Mouse (Mus musculus): ENCODE results near the gene 1110008P14Rik.

The 1110008P14Rik gene

DNA sequence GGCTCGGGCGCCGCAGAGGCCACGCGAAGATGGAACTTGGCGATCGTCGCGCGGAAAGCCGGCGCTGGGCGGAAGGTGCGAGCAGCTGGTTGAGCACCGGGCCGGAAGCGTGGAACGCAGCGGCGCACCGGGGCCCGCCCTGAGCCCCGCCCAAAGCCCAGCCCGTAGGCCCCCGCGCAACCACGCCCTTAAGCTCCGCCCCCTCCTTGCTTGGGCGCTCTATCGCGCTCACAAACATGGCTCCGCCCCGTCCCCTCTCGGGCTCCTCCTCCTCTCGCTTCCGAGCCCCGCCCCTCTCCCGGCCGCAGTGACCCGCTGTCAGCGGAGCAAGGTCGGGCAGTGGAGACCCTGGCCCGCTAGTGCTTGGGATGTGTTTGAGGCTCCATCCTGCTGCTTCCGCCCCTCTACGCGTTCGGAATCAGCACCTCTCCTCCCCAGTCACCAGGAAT lies at the start of gene 1110008P14Rik:
Gene 1110008P14Rik, minus strand, starts transcription at position 164 of the 449 bp plus-strand sequence.
- DNase-seq (ENCODE audit: low read depth, low spot score) = peak; percentile 98

DNA sequence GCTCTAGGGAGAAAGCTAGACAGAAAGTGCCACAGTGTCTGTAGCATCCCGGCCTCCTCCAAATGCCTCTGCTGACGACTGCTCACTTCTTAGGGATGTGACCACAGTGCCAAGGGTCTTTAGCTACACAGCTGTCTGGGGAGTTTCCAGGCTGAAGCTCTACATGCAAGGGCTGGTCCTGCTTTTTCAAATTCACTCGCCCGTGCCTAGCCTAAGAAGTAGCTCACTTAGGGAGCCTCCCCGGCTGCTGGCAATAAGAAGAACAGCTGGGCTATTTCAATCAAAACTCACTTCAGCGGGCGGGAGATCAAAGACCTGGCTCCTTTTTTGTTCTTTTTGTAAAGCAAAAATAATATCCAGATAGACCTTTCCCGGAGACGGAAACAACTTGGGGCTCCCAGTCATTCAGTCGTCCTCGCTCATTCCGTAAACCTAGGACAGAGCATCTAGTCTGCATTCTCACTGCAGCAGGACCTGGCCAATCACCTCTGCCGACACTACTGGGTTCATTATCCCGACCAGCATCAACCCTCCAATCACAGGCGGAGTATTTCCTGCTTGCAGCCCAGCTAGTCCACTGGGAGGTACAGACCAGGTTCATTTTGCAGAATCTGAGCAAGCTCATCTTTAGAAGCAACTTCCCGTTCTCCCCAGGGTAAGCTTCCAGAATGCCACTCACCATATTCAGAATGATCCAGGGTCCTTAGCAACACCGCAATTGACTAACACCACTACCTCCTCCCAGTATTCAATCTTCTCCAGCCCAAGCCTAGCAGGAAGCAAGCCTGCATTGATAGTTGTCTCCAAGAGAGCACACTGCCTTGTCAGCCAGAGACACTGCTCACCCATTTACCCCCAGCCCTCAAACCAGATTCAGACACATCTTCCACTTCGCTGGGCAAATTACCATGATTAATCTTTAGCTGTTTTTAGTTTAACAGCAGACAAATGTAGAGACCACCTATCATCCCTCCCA lies 49.3 kb upstream of the 1110008P14Rik start:
- DNase-seq (ENCODE audit: low read depth, low spot score) = no peak

DNA sequence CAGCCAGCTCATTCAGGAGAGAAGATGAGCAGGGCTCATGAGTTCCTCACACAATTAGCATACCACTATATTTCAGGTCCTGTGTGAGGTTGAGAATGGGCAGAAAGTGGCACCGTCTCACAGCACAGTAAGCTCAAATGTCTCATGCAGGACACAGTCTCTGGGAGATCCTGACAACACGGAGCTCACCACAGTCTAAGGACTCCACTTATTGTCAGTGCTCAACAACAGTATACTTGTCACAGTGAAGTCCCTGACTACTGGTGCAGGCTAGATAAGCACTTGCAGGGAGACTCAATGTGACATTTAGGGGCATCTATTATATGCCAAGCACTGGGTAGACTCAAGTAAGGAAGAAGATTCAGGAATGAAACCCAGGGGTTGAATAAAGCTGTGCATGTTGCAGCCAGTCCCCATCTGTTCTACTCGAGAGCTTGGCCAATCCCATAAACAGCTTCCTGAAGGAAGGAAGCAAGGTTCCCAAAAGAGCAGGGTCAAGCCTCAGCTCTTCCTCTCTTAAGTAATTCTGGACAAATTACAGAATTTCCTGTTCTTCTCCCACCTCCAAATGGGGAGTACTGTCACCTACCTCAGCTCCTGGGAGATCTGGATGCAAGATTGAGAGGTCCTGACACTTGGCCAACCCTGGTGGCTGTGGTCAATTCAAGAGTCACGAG lies 47.6 kb upstream of the 1110008P14Rik start:
- no peak for DNase-seq (ENCODE audit: low read depth, low spot score)

DNA sequence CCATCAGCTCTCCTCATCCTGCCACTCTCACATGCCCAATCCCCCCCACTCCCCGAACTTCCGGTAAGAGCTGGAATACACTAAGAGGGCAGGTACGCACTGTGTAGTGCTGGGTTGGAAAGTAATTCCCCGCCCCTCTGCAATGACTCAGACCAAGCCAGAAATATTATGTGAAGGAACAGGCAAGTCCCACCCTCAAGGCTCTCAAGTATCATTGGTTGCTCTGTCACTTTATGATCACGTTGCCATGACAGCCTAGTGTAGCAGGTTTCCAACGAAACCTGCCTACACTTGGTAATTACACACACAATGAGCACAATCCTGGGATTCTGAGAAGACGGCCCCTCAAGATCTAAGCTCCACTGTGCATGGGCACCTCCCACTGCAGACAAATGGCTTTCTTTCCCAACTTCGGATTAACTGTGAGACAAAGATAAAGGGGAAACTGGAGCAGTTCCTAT lies 46.6 kb upstream of the 1110008P14Rik start:
- peak; percentile 49 for DNase-seq (ENCODE audit: low read depth, low spot score)

DNA sequence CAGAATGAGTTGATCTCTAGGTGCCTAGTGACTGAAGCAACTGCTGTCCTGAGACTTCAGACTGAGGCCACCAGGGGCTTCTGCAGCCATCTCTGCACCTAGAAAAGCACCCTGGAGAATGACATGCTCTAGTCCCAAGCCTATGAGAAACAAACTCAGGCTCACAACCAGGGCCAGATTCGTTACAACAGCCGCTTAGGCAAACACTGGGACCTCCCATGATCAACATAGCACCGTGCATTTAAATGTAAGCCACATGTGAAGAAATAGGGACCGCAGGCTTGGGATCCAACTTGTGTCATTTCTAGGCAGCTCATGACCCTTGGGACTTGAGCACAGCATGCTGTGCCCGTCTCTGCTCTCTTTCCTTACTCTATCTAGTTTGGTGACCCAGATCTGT lies 46.0 kb upstream of the 1110008P14Rik start:
- DNase-seq (ENCODE audit: low read depth, low spot score) = no peak

DNA sequence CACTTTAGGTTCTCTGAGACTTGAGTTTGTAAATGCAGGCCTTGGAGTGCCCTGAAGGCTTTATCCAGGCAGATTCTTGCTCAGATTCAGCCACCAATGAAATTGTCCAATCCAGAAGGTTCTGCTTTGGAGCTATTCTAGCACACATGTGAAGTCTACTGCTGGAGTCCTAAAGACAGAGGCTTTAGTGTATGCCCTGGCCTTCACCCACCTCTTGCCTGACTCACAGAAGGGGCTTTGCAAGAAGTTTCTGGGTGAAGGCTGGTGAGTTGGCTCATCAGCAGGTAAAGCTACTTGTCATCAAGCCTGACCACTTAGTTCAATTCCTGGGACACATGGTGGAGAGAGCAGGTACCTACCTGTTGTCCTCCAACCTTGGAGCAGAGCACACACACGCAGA lies 44.4 kb upstream of the 1110008P14Rik start:
- DNase-seq (ENCODE audit: low read depth, low spot score) = no peak

DNA sequence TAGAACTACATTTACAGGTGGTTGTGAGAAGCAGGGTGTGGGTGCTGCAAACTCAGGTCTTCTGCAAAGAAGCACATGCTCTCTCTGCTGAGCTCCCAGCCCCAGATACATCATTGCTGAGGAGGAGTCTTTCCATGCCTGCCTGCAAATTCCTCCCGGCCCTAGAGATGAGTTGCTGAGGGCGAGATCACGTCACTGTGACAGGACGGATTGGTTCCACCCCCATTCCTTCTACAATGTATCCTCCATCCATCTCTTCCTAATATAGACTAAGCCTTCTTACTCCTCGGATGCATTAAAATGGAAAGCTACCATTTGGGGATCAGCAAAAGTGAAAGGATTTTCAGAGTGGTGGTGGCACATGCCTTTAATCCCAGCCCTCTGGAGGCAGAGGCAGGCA lies 43.8 kb upstream of the 1110008P14Rik start:
- DNase-seq (ENCODE audit: low read depth, low spot score) = no peak

DNA sequence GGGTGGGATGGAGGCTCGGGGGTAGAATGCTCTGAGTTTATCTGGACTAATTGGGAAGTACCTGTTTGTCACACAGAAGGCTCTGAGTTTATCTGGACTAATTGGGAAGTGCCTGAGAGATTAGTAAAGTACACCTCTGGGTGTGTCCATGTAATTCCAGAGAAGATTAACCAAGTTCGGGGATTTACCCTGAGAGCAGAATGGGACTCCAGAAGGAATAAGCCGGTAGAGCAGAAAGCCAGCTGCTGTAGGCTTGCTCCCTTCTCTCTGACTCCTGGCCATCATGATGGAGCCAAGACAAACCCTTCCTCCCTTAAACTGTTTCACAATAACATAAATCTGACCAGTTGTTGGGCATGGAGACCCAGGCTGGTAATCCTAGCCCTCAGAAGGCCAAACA lies 43.1 kb upstream of the 1110008P14Rik start:
- DNase-seq (ENCODE audit: low read depth, low spot score) = no peak

DNA sequence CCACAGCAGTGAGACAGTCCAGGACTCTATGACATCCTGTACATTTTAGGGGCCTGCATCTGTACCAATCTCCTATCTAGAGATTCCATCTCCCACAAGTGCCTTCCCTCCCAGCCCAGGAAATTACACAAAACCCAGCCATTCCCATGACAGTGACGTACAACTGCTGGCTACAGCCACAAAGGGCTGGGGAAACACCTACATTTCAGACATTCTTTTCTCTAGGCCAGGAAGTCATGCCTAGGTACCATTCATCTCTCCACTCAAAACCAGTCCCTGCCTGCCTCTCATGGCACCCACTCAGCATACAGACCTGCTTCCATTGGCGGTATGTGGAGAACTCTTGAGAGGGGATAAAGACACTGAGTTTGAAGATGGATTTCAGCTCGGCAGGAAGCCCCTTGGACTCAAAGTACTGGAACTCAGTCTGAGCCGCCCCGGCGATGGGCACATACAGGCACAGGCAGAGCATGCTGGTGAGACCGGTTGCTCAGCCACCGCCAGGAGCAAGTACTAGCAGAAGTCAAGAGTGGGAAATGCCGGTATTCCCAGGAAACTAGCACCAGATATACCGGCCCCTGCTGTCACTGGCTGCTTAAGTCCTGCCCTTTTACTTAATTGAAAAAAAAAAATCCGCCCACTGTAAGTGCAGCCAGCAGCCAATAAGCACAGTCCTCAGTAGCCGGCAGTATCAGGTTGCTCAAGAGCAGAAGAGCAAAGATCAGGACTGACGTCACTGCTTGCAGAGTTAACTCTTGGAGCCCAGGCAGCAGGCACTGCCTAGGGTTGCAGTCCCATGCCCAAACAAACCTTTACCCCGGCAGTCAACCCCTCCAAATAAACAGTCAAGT lies 42.0 kb upstream of the 1110008P14Rik start:
- peak; percentile 77 for DNase-seq (ENCODE audit: low read depth, low spot score)

DNA sequence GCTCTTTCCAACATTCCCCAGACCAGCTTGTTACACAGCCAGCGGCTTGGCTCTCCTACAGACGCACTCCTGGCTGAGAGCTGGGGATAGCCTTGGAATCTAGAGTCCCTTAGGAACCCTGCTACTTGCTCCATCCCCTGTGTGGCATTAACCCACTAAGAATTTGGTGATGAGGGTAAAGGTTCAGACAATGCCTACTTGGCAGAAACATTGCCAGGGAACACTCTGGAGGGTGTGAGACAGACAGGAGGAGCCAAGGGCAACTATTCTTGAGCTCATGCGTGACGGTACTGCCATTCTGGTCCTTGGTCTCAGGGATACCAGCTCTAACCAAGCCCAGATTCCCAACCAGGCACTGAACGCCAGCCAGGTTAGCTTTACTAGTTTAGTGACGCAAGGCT lies 40.1 kb upstream of the 1110008P14Rik start:
- DNase-seq (ENCODE audit: low read depth, low spot score) = no peak

DNA sequence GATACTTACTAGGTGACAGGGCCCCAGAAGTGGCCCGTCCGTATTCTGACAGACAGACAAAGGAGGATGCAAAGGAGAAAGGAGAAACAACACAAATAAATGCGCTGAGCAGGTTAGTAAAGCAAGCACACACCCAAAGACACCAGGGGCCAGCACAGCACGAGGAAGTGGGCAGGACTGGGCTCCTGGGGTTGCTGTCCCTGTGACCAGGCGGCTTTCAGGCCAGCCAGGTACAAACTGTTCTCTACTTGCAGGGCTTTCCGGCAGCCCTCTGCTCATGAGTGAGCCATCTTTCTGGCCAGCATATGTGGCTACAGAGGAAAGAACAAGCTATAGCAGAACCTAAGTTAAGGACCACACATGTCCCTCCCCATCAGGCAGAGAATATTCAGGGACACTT lies 38.9 kb upstream of the 1110008P14Rik start:
- DNase-seq (ENCODE audit: low read depth, low spot score) = no peak

DNA sequence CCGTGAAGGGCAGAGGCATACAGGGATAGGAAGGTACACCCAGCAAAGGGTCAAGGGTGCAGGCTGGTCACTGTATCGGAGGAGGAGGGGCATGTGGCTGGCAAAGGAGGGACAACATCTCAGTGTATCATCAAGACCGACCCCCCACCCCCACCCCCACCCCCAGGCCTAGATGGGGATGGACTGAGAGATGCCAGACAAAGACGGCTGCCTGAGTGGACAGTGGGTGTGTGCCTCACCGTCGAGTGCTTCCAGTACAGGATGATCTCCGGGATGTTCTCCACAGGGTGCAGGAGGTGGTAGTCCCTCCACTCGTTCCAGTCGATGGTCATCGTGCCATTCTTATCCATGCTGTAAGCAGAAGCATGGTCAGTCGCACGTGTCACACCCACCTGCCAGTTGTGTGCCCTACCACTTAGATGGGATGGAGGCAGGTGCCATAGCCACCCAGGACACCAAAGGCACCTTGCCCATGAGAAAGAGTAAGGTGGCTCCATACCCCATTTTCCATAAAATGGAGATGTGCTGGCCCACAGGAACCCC lies 38.4 kb upstream of the 1110008P14Rik start:
- no peak for DNase-seq (ENCODE audit: low read depth, low spot score)

DNA sequence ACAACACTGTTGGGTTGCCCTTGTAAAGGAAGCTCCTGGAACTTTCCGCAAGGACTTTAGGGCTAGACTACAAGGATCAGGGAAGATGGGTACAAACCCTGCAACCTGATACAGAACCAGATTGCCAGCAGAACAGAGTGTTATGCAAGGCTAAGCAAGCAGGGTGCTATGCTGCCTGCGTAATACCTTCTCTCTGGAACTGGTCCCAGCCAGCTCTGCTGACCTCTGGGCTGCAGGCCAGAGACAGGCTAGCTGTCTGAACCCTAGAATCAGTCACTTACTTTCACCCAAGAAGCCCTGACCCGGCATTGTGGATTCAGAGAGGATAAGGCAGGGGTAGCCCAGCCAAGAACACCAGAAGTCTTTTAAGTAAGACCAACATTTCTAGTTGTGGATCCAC lies 37.6 kb upstream of the 1110008P14Rik start:
- no peak for DNase-seq (ENCODE audit: low read depth, low spot score)

DNA sequence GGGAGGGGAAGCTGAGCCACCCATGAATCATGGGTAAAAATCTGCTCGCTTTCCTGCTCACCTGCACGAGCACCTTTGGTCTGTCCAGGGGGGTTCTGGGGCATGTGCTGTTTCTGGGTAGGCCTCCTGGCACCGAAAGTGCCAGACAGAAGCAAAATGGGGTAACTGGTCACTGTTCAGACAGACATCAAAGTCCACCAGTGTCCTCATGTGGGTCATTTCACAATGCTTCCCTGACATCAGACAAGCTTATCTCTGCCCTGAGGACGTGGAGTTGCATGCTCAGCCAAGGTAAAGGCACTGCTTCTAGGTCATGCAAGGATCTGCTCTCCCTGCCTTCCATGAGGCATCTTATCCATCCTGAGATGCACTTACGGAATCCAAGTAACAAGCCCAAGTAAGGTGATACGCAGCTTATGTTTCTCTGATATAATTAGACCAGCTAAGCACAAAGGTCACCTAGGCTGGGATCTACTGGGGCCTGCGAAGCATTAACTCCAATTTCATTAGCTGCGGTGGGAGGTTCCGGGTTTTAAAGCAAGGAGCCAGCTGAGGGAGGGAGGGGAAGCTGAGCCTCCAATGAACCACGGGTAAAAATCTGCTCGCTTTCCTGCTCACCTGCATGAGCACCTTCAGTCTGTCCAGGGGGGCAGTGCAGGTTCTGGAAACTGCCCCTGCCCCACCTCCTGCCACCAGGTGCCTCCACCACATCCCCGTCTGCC lies 36.9 kb upstream of the 1110008P14Rik start:
- DNase-seq (ENCODE audit: low read depth, low spot score) = no peak

DNA sequence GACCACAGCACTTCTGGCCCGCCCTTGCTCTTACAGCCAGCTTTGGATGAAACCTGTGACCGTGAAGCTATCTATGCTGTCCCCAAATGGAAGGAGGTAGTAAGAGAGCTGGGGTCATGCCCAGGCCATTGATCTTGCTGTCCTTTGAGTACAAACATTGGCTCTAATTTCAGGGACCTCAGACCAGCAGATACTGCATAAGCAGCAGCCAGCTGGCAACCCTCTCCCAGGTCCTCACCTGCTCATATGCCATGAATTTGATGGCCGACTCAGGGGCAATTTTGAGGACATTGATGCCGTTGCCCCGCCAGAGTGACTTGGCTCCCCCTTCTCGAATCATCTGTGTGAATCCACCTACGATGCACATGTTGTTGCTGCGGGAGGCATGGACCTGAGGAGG lies 35.7 kb upstream of the 1110008P14Rik start:
- DNase-seq (ENCODE audit: low read depth, low spot score) = no peak

DNA sequence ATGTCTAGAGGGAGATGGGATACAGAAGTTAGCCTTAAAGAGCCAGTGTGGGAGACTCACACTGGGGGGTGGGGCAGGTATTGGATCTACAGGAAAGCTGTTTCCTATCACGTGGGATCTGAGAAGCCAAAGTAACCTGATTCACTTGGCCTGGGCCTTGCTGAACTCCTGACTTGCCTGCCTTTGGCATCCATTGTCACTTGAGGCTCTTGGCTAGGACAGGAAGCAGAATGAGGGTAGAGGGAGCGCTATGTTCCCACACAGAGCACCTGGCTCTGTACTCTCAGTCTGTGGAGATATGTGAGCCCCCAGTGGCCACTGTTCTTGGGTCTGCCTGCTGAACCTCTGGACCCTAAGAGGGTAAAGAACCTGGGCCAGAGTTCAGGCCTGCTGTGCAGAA lies 34.8 kb upstream of the 1110008P14Rik start:
- DNase-seq (ENCODE audit: low read depth, low spot score) = no peak

DNA sequence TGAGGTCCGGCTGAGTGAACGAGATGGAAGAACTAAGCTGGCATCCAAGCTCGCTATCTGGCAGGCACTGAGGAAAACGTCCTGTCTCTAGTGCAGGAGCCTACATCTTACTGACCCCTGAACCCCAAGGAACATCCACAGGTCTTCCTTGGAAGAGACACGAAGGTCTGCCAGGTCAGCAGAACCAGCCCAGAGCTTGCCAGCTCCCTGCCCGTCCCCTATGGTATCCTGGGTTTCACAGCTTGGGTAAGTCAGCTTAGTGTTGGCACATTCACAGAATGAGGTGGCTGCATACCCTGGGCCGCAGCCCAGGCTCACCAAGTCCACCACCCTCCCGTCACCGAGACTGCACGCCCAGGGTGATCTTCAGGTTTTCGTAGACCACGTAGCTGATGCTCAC lies 34.1 kb upstream of the 1110008P14Rik start:
- no peak for DNase-seq (ENCODE audit: low read depth, low spot score)

DNA sequence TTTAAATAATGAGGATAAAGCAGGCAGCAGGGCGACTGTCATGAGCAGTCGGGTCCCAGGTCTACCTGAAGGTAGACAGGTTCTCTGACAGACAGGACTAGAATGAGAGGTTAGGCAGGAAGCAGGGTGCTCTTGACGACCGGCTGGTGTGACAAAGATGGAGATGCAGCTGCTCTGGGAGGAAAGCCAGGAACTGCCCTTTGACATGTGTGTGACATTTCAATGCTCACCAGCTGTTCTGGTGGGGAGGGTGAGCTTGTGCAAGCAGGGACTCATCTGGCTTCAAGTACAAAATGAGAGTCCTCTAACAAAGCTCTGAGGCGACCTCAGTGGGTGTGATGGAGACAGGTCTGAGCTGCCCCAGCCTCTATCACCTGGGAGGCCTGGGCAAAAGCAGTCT lies 32.2 kb upstream of the 1110008P14Rik start:
- DNase-seq (ENCODE audit: low read depth, low spot score) = no peak

DNA sequence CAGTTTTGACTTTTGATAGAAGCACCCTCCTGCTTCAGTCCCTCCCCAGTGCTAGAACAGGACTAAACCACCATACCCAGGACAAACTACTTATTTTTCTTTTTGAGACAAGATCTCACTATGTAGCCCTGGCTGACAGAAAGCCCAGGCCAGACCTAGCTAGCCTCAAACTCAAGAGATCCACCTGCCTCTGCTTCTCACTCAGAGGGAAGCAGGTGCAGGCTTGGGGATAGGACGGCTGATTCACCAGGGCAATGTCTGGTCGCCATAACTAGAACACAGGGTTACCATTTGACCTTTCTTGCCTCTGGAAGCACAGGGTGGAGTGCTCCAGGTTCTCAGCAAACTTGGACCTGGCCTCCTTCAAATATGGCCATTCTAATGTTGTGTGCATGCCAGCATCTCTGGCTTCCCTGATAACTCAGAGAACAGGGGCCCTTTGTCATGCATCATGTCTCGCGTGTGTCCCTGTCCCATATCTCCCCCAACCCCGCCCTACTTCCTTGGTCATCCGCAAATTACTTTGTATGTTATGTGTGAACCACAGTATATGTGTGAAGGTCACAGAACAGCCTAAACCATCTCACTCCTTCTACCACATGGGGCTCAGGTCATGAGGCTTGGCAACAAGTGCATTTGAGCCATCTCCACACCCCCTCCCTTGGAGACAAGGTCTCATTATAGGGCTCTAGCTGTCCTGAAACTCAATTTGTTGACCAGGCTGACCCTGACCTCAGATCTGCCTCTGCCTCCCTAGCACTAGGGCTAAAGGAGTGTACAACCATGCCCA lies 31.2 kb upstream of the 1110008P14Rik start:
- DNase-seq (ENCODE audit: low read depth, low spot score) = no peak

DNA sequence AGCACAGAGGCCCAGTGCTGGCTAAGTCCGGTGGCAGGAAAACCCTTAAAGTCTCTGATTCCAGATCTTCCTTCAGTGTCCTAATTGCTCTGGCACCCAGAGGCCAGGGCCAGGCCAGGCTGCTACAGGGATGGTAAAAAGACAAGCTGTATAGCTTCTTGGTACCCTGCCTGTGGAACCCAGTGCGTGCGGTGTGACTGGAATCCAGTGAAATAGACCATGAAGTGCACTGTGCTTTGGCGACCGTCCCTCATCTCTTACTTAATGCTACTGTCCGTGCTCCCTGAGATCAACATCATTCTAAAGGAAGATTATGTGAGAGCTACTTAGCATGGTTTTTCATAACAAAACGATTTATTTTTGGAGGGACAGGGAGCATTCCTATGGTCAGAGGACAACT lies 29.7 kb upstream of the 1110008P14Rik start:
- no peak for DNase-seq (ENCODE audit: low read depth, low spot score)

Measured in CD4-positive, CD25-positive, alpha-beta regulatory T cell, adult 2 months (primary cell).